Mouse (Mus musculus) adrenal gland, adult 10 weeks (tissue): ENCODE results near the gene Kri1. TPM values are rescaled to one million over a fixed set of nuclear protein-coding genes. Genes with fewer than 3 reads are reported as not detected.

Experiments
- polyA plus RNA-seq: library from polyadenylated mRNA; stranded (reverse); fragments of 350-450 nt; fragmentation: Illumina TruSeq; extraction: RNeasy Lipid Tissue Mini Kit (QIAGEN cat#74804); gene quantifications from one replicate; pipeline ENCODE4 v1.2.3, GENCODE M21; 2014; ENCODE audit warnings: low read depth, low replicate concordance

Kri1 gene
- 5.5 TPM for polyA plus RNA-seq

DNA sequence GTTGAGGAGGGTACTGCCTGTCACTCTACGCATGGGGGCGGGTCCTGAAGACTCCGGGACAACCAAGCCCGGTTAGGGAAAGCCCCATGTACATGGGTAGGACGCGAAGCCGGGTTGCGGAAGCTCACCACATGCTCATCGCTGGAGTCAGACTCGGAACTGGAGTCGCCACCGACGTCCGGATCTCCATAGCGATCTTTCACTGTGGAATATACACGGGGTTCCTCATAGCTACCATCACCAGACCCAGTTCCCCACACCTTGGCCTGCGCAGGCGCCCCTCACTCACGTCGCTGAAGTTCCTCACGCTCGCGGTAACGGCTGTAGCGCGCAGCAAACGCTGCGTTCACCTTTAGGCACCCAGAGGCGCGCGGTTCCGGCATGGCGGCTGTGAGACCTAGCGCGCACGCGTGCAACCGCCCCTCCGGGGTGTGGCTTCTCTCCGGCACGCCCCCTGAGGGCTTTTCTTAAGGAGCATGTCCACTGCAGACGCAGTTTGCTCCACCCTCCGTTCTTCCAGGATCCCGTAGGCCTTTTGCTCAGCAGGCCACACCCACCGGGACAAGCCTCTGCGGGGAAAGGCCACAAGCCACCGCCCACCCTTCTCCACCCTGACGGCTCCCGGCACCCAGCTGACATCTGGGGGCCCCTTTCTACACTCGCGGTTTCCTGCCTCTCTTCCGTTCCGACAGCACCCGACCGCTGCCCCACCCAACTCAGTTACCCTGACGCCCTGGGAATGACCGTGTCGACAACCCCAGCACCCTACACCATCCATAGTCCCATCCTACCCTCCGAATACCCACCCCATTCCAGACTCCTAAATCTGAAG lies at the start of gene Kri1:
Kri1 (minus strand) TSS at position 399 of the 832 bp plus-strand sequence.

DNA sequence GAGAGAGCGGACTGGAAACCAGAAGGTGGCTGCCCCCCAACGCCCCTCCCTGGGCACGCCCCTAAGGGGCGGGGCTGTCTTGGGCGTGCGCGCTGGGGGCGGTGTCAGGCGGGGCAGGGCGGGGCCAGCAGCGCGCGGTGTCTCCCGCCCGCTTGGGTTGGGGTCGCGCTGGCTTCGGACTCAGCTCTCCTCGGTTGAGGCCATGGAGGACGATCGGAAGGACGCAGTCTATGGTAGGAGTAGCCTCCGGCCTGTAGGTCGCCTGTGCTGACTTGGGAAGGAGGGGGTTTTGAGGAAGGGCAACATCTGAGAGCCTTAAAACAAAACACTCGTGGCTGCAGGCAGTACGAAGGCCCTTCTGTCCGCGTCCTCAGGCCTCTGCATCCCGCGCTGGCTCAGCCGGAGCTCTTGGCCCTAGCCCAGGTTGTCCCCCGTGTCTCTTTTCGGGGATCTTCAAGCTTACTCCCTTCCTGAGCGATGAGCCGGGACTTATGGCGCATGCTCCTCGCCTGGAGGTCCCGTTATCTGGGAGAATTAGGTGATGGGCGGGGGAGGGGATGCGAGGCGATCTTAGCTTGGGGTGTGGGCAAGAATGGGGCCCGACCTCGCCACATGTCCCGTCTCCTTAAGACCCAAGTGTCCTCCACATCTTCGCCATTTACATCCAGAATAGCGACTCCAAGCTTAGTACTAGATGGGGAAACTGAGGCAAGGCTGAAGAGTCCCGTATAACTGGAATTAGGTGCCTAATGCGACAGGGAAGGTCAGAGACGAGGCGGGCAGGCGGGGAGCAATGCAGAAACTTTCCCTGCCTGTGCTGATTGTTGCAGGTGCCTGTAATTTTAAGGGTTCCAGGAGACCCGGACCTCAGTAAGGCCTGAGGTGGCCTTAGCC lies 33.1 kb upstream of the Kri1 start, which contains the start of gene Slc44a2:
Slc44a2 (plus strand) TSS at position 80 of the 894 bp plus-strand sequence.

DNA sequence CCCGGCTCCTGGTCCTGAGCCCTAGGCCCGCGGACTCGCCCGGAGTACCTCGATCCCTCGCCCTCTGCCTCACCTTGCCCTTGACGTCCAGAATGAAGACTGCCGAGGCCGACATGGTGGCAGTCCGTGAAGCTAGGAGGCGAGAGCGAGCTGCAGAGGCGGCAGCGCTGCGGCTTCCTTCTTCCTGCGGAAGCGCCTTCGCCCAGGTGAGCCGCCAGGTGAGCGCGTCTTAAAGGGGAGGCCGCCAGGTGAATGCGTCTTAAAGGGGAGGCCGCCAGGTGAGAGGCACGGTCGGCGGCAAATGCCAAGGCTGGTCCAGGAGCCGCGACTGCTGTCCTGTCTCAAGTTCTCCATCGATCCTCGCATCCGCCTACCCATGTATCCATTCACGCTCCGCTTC lies 24.4 kb upstream of the Kri1 start, which contains the start of gene Ap1m2:
Ap1m2 (minus strand) TSS at position 204 of the 400 bp plus-strand sequence.

DNA sequence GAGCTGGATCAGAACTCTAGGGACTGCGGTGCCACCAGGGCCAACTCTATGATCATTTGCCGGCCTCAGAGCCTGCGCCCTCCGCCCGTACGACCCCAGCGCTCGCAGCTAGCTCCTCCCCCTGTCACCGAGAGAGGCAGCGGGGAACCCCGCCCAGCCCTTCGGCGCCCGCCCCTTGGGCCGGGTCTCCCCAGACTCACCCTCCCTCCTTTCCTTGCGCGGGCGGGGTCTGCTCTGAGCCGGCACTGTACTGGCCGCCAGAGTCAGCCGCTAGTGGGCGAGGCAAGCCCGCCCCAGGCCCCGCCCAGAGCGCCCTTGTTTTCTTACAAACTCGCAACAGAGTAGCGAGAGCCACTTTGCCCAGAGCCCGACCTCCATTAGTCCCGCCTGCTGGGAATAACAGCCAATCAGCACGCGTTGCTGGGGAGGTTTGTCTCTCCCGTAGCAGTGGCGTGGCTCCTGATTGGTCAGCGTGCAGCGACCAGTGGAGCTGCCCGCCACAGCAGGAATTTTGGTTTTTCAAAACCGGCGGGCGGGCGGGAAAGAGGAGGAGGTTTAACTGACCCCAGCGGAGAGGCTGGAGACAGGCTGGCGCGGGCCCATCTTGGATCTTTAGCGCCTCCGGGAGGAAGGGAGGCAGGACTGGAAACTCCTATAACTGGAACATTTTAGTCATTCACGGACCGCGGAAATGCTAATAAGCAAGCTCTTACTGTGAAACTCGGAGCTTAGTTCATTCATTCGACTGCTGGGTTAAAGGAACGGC lies 3.4 kb upstream of the Kri1 start, which contains the start of gene Cdkn2d:
Cdkn2d (minus strand) TSS at position 386 of the 766 bp plus-strand sequence.

DNA sequence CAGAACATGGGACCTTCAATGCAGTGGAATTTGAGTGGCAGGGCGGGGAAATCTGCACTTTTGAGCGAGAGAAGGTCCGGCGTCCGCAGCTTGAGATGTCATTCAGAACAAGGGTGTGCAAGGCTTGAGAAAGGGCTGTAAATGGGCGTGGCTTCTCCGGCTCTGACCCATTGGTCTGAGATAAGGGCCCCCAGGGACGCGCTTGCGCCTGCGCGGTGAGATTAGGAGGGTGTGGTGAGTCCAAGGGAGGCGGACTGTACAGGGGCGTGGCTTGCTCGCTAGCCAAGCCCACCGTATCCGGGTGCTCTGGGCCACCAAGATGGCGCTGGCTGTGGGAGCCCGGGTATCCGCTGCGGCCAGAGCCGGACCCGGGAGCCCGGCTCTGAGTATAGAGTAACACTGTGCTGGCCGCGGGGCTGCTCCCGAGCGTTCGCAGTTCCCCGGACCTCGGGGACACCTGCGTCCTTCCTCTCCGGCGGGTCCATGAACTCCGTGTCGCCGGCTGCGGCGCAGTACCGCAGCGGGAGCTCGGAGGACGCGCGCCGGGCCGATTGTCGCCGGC lies 22.7 kb downstream of the Kri1 start, which contains the start of gene Atg4d:
Atg4d (plus strand) TSS at position 294 of the 562 bp plus-strand sequence.

DNA sequence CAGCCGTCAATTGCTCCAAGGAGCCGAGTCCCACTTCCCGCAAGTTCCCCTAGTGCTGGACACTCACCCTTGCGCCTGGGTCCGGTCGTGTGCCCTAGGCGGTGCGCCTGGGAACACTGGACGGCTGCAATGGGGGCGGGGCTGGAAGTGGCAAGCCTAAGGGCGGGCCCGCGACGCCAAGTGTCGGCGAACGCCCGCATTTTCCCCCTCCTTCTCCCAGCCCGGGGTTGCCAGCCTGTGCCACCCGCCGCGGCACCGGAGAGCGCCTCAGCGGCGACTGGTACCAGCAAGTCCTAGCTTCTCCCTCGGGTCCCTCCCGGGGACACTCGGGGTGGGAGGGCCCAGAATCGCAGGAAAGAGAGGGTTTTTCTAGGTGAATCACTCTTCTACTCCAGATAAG lies 39.4 kb downstream of the Kri1 start, which contains the start of gene S1pr5:
S1pr5 (minus strand) TSS at position 118 of the 400 bp plus-strand sequence.

DNA sequence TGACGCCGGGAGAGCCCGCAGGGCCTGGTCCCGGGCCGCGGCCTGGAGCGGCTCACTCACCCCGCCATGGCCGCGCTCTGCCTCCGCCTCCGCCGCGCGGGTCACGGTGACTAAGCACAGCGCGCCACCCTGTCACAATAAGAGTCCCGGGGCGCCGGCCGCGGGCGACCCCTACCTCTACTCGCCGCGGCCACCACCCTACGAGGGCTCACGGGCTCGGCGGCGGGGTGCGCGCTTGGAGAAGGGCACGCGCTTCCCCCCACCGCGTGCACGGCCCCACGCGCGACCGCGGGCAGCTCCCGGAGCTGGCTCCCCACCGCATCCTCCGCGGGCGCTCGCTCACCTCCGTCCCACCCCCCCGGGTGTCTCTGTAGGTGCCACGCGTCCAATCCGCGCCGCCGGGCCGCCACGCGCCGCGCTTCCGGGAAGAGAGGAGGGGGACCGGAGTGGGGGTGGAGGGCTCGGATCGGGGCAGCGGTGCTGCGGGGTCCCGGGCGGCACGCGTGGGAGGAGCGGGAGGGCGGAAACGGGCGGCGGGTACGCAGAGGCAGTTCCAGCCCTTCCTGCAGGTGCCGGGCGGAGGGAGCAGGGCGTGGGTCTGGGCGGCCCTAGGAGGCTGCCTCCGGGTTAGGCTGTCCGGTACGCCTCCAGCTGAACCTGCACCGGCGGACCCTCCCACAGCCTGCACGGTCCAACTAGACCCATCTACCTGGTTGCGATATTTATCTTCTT lies 48.9 kb downstream of the Kri1 start, which contains the start of gene Keap1:
Keap1 (minus strand) TSS at position 629 of the 732 bp plus-strand sequence.

Other genes with a start within 250 kb of the Kri1 start
- gene Zglp1, start 220.9 kb downstream of the Kri1 start, polyA plus RNA-seq: not detected
- gene Gm49373, start 214.9 kb downstream of the Kri1 start, polyA plus RNA-seq: not detected
- gene Fdx1l, start 214.4 kb downstream of the Kri1 start, polyA plus RNA-seq: not detected
- gene Gm38431, start 196.0 kb downstream of the Kri1 start, polyA plus RNA-seq: 2.4 TPM
- gene Raver1, start 196.0 kb downstream of the Kri1 start, polyA plus RNA-seq: 10.4 TPM
- gene Tyk2, start 156.7 kb downstream of the Kri1 start, polyA plus RNA-seq: 1.3 TPM
- gene Cdc37, start 138.0 kb downstream of the Kri1 start, polyA plus RNA-seq: 13.1 TPM
- gene Pde4a, start 122.3 kb downstream of the Kri1 start, polyA plus RNA-seq: 0.87 TPM
- 10.0 TPM for gene Keap1, start 48.6 kb downstream of the Kri1 start, polyA plus RNA-seq
- gene S1pr5, start 39.5 kb downstream of the Kri1 start, polyA plus RNA-seq: not detected
- 1.5 TPM for gene Atg4d, start 22.7 kb downstream of the Kri1 start, polyA plus RNA-seq
- 7.1 TPM for gene Cdkn2d, start 3.4 kb upstream of the Kri1 start, polyA plus RNA-seq
- not detected for gene Ap1m2, start 24.4 kb upstream of the Kri1 start, polyA plus RNA-seq
- gene Slc44a2, start 32.7 kb upstream of the Kri1 start, polyA plus RNA-seq: 23.9 TPM
- 20.9 TPM for gene Ilf3, start 79.9 kb upstream of the Kri1 start, polyA plus RNA-seq
- not detected for gene Qtrt1, start 123.9 kb upstream of the Kri1 start, polyA plus RNA-seq
- 22.1 TPM for gene Dnm2, start 136.9 kb upstream of the Kri1 start, polyA plus RNA-seq
- 2.9 TPM for gene Tmed1, start 222.3 kb upstream of the Kri1 start, polyA plus RNA-seq
- 1.0 TPM for gene AB124611, start 238.2 kb upstream of the Kri1 start, polyA plus RNA-seq